Mouse (Mus musculus): ENCODE results near the gene Vmn1r221.
"Not testable (repeated sequence)": the region's sequence is repeated elsewhere in the genome, so short reads cannot be mapped to it uniquely, and the experiment has no call there.

Vmn1r221 gene

DNA sequence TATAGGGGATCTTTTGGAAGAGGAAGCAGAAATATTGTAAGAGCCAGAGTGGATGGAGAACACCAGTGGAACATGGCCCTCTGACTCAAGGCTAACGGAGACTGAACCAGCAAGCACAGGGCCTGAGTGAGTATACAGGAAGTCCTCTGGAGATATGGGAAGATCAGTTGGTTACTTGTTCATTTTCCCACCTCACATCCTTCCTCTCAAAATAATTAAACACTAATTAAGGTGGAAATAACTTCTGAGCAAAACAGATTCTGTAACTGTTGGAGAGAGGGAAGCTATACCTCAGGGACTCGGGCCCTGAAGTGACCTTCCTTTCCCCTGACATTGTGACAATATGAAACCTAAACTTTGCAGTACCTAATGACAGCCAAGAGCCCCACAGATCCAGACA is at the start of gene Vmn1r221:
Gene Vmn1r221 (plus strand): TSS at position 301 of the 400 bp plus-strand sequence.
- in situ Hi-C loops (cut with MboI, MseI) = loop anchor here (5.0 kb wide), 1 partner anchor 1107 kb away; the partner anchor contains the start of gene Vmn1r189

DNA sequence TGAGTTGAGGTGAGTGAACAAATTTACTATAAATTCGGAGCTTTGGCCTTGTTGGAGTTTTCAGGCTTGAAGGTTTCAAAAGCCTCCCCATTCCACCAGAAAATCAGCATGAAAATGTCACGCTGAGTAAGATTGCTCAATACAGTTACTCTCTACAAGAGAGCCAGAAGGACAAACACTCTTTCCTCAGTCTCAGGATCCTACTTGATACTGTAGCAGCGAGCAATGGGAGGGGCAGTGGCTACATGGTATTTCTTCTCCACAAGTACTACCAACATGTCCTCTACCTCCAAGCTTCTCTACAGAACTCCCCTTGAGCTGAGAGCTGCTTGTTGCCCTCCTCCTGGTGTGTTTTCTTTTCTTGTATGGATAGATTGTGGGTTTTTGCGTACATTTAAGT is 47.5 kb upstream of the Vmn1r221 start:
- in situ Hi-C loops (cut with MboI, MseI) = not testable (repeated sequence)

GRCm38 (mm10) chr13:23187875-23188274 is 26.1 kb upstream of the Vmn1r221 start, which contains the start of gene Vmn1r220:
Gene Vmn1r220, minus strand, starts transcription at chr13:23187975.
- in situ Hi-C loops (cut with MboI, MseI) = no loop called here

DNA sequence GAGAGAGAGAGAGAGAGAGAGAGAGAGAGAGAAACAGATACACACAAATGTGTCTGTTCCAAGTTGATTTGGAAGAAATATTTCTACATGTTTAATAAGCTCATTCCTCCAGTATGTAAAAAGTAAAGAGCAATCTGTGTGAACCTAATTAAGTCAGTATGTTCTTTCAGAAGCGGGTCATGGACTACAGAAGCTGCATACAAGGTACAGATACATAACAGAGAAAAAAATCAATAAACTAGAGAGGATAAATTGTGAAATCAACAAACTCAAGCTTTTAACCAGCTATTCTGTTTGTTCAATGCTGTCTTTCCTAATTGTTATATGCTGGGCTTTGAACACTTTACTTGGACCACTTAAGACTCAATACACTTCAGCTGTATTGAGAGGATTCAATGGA is 10.0 kb upstream of the Vmn1r221 start:
- in situ Hi-C loops (cut with MboI, MseI) = not testable (repeated sequence)

DNA sequence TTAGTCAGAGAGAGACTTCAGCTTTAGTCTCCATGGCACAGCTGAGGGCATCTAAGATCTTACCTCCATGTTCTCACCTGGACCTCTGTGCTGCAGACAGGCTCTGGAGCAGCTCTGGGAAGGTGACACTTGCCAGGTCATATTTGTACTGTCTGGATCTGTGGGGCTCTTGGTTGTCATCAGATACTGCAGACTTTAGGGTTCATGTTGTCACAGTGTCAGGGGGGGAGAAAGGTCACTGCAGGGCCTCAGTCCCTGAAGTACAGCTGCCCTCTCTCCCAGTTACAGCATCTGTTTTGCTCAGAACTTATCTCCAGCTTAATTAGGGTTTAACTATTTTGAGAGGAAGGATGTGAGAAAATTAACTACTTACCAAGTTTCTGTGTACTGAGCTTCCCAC is 21.9 kb downstream of the Vmn1r221 start, which contains the start of gene Vmn1r222:
Gene Vmn1r222 (minus strand): TSS at position 101 of the 400 bp plus-strand sequence.
- in situ Hi-C loops (cut with MboI, MseI) = not testable (repeated sequence)

DNA sequence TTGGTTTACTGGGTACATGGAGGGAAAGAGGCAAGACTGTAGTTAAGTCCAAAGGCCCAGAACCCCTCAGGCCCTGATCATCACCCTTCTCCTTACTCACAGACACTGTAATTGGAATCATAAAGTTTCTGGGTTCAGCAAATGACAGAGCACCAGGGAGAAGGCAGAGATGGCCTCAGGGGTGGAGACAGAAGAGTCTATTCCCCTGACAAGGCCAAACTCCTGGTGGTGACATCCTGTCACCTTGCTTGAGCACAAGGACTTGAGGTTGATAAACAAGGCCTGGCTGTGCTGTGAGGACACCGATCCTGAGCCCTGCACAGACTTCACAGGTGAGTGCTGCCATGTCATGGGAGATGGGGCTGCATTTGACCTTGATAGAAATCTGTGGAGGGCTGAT is 32.9 kb downstream of the Vmn1r221 start, which contains the start of gene Vmn1r223:
Gene Vmn1r223 (plus strand): TSS at position 301 of the 400 bp plus-strand sequence.
- in situ Hi-C loops (cut with MboI, MseI) = not testable (repeated sequence)

DNA sequence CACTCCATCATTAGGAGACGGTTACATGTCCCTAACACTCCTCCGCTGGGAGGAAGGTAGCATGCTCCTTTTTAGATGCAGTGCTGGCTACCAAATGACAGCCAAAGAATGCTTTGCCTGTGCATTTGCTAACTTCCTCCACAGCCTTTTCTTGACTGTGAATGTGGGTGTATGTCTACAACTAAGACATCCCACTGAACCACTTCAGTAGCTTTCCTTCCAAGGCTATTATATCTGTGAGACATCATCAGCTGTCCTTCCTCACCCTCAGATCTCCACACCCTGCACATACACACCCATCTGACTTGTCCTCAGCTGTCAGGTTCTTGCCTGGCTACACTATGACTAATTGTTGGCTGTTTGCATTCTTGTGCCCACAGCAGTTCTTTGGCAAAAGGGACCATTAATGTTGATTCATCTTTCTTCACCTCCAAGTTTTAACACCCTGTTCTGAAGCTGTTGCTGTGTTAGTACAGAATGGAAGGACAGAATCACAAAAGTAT is 44.7 kb downstream of the Vmn1r221 start:
- in situ Hi-C loops (cut with MboI, MseI) = no loop called here

GRCm38 (mm10) chr13:23268606-23269005 is 54.7 kb downstream of the Vmn1r221 start:
- in situ Hi-C loops (cut with MboI, MseI) = not testable (repeated sequence)

- in situ Hi-C loops (cut with MboI, MseI) = not testable (repeated sequence)
Observed at GRCm38 (mm10) chr13:23269127-23269526, 55.2 kb downstream of the Vmn1r221 start.

DNA sequence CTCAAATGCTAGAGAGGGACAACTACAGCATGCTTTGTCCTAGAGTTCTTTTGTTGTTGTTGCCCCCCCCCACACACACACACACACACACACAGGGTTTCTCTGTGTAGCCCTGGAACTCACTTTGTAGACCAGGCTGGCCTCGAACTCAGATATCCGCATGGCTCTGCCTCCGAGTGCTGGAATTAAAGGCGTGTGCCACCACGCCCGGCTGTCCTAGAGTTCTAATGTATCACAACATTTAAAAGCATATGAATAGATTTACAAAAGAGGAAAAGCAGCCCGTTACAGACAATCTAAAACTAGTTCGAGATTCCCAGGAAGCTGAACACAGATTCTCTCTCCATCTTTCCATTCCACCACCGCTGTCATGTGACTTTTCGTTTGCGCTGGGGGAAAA is 55.8 kb downstream of the Vmn1r221 start:
- in situ Hi-C loops (cut with MboI, MseI) = no loop called here

- in situ Hi-C loops (cut with MboI, MseI) = no loop called here
Observed at GRCm38 (mm10) chr13:23270321-23271101, 56.6 kb downstream of the Vmn1r221 start.

Measured in T-helper 2 cell (primary cell).